Mouse (Mus musculus) stomach, embryonic 15.5 days (tissue): ENCODE data around the gene Rnf224. TPM values are rescaled to one million over a fixed set of nuclear protein-coding genes. Genes with fewer than 3 reads are reported as not detected.

Experiments
- ATAC-seq: fragments of 200-750 bp; cut with Nextera tagmentation; 2 replicates; pipeline ENCODE4 v1.8.0; 2017; ENCODE audit warnings: low read depth, moderate number of reproducible peaks, moderate TSS enrichment; ENCODE audit not compliant: insufficient read depth, low FRiP score
- H3K27ac ChIP-seq: fragments of 300-500 bp; sonication (generic); 2 replicates; pipeline ENCODE4 v1.5.1; 2015; ENCODE audit warnings: mild to moderate bottlenecking, inconsistent platforms
- H3K27me3 ChIP-seq: fragments of 300-500 bp; sonication (generic); replicated peaks from 2 replicates; pipeline ENCODE4 v1.6.1; 2015; ENCODE audit warnings: inconsistent platforms
- H3K36me3 ChIP-seq: fragments of 300-500 bp; sonication (generic); 2 replicates; pipeline ENCODE4 v1.6.1; 2015; ENCODE audit warnings: inconsistent platforms
- H3K4me1 ChIP-seq: fragments of 300-500 bp; sonication (generic); 2 replicates; pipeline ENCODE4 v1.6.1; 2015; ENCODE audit warnings: inconsistent platforms
- H3K4me2 ChIP-seq: fragments of 300-500 bp; sonication (generic); 2 replicates; pipeline ENCODE4 v1.6.1; 2015; ENCODE audit warnings: mild to moderate bottlenecking, inconsistent platforms
- H3K4me3 ChIP-seq: fragments of 300-500 bp; sonication (generic); replicated peaks from 2 replicates; pipeline ENCODE4 v1.5.1; 2015; ENCODE audit warnings: inconsistent platforms
- H3K9ac ChIP-seq: fragments of 300-500 bp; sonication (generic); 2 replicates; pipeline ENCODE4 v1.6.1; 2015; ENCODE audit warnings: inconsistent platforms
- H3K9me3 ChIP-seq: fragments of 300-500 bp; sonication (generic); 2 replicates; pipeline ENCODE4 v1.6.1; 2016; ENCODE audit warnings: inconsistent platforms
- WGBS: fragments of 180-500 bp; shearing (Covaris S2); methylation state at CpG from one replicate; pipeline ENCODE4 v1.1.7; 2015; 5-methylcytosine and 5-hydroxymethylcytosine counted together
- polyA plus RNA-seq: library from polyadenylated mRNA; unstranded; fragments of >200 nt; fragmentation: Nextera tagmentation; extraction: Ambion mirVana; gene quantifications from 2 replicates; pipeline ENCODE4 v1.2.1, GENCODE M21; 2015

Rnf224 gene
- polyA plus RNA-seq, 1 experiment from 2014 or later: 0.13 TPM

- Histone ChIP-seq H3K4me1 (peaks cover 16% of the 10 kb centered on the region), H3K27me3 (no peaks in the 10 kb centered on the region), H3K9me3 (no peaks in the 10 kb centered on the region), H3K27ac (peak overlapping the region; percentile 99), H3K4me3 (peak overlapping the region; percentile 93), H3K36me3 (no peaks in the 10 kb centered on the region), H3K9ac (no peak overlapping the region), H3K4me2 (peak overlapping the region; percentile 51)
- ATAC-seq: peak; percentile 95
- WGBS: 1% methylated on average over 41 of the region's 41 CpGs
Observed at GRCm38 (mm10) chr2:25224766-25225752, 11.5 kb downstream of the Rnf224 start.

DNA sequence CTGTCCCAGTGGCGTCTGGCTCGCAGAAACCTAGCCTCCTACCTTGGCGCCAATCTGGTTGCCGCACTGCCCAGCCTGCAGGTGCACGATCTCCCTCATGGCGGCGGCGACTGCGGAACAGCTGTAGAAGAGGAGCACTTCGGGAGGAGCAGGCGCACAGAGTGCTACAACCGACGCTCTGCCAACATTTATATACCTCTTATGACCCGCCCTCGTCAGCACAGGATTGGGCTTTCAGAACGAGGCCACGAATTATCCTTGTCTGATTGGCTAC is 12.2 kb downstream of the Rnf224 start, which contains the start of gene Tubb4b:
Gene Tubb4b, minus strand, starts transcription at position 211 of the 274 bp plus-strand sequence.
- peak within 1 kb of the TSS; percentile 99 for H3K27ac ChIP-seq

DNA sequence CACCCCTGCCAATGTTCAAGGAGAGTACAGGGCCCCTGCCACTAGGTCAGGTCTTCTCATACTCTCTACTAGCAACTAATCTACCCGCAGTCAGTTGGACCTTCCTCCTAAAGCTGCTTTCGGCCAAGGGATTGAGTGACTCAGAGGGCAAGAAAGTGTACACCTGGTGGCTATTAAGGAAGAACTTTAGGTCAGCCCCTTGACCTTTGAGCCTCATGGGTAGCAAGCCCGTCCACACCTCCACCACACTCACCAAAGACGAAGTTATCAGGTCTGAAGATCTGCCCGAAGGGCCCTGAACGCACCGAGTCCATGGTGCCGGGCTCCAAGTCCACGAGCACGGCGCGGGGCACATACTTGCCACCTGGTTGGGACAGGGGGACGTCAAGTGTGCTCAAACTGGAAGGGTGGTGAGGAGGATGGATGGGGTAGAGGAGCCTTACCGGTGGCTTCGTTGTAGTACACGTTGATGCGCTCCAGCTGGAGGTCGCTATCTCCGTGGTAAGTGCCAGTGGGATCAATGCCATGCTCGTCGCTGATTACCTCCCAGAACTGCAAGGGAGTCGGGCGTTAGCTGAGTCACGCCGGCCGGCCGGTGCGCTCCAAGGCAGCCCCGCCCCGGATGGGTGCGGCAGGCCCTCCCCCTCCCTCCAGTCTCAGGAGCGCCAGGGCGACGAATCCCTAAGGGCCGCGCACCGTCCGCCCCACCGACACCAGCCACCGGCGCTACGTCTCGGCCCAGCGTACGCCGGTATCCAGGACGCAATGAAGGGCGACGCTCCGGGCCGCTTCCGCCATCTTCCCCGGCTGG is 12.7 kb downstream of the Rnf224 start:
- WGBS: 1% methylated on average over 53 of the region's 53 CpGs

More for the DNA sequence above, 12.2 kb downstream of the Rnf224 start, which contains the start of gene Tubb4b:
- no peak for ATAC-seq
- Histone ChIP-seq H3K4me1 (peaks cover 16% of the 10 kb centered on the region), H3K4me3 (peak within 1 kb of the TSS; percentile 93), H3K9me3 (no peaks in the 10 kb centered on the region), H3K4me2 (peak within 1 kb of the TSS; percentile 90), H3K9ac (peak within 1 kb of the TSS; percentile 92), H3K27me3 (no peaks in the 10 kb centered on the region), H3K36me3 (no peaks in the 10 kb centered on the region)
- WGBS: under 1% methylated on average over 17 of the region's 17 CpGs

DNA sequence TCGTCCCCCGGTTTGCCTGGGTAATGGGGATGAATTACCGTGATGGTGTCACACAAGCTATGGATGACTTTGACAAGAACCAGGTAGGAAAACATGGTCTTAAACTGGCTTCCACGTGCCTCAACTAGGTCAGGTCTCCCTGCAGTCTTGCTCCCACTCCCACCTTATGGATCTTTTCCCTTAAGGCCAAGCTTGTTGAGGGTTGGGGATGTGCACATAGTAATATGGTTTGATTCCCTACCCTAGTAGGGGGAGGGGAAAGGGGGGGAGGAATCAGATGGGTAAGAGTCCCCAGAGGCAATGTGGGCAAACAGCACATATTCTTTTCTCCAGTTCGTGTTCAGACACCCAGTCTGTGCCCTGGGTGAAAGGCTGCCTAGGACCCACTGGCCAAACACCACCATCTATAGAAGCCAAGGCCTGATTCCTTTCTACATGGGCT is 15.2 kb downstream of the Rnf224 start:
- no peak overlapping the region for H3K4me3 ChIP-seq
- H3K9ac ChIP-seq: no peak overlapping the region
- no peak overlapping the region for H3K27ac ChIP-seq
- H3K36me3 ChIP-seq: no peaks in the 10 kb centered on the region
- H3K4me1 ChIP-seq: peaks cover 12% of the 10 kb centered on the region
- no peaks in the 10 kb centered on the region for H3K27me3 ChIP-seq
- no peak for ATAC-seq
- H3K9me3 ChIP-seq: no peaks in the 10 kb centered on the region
- 68% methylated on average over 5 of the region's 5 CpGs for WGBS
- H3K4me2 ChIP-seq: no peak overlapping the region

More for the DNA sequence above, 12.7 kb downstream of the Rnf224 start:
- Histone ChIP-seq H3K9me3 (no peaks in the 10 kb centered on the region), H3K36me3 (no peaks in the 10 kb centered on the region), H3K4me1 (peaks cover 16% of the 10 kb centered on the region), H3K27me3 (no peaks in the 10 kb centered on the region), H3K27ac (peak overlapping the region; percentile 99), H3K4me2 (peak overlapping the region; percentile 90), H3K4me3 (peak overlapping the region; percentile 93), H3K9ac (peak overlapping the region; percentile 92)
- ATAC-seq: peak; percentile 61

GRCm38 (mm10) chr2:25218445-25218844 is 18.1 kb downstream of the Rnf224 start, which contains the start of gene Fam166a:
Gene Fam166a, plus strand, starts transcription at chr2:25218745.
- Histone ChIP-seq H3K36me3 (no peaks in the 10 kb centered on the region), H3K27me3 (no peaks in the 10 kb centered on the region), H3K9me3 (no peaks in the 10 kb centered on the region), H3K27ac (no peak within 1 kb of the TSS), H3K4me3 (no peak within 1 kb of the TSS), H3K9ac (no peak within 1 kb of the TSS), H3K4me1 (peaks cover 4% of the 10 kb centered on the region), H3K4me2 (no peak within 1 kb of the TSS)
- no peak for ATAC-seq

DNA sequence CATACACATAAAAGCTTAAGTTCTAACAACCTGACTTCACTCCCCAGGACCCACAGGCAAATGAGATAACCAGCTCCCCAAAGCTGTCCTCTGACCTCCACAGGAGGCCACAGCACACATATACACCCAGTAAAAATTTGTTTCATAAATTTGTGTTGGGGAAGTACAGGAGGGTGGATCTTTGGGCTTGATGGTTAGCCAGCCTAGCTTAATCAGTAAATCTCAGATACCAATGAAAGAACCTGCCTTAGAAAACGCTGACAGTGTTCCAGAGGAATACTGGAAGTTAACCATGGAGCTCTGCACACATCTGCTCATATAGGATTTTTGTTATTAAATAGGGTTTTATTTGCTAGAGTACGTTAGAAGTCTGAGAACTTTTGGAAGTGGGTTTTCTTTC is 18.9 kb downstream of the Rnf224 start:
- Histone ChIP-seq H3K27ac (no peak overlapping the region), H3K9me3 (no peaks in the 10 kb centered on the region), H3K4me1 (no peaks in the 10 kb centered on the region), H3K9ac (no peak overlapping the region), H3K4me3 (no peak overlapping the region), H3K36me3 (no peaks in the 10 kb centered on the region), H3K27me3 (no peaks in the 10 kb centered on the region), H3K4me2 (no peak overlapping the region)
- no peak for ATAC-seq
- WGBS: 68% methylated on average over 2 of the region's 2 CpGs

GRCm38 (mm10) chr2:25214444-25214843 is 22.1 kb downstream of the Rnf224 start, which contains the start of gene Stpg3:
Gene Stpg3, minus strand, starts transcription at chr2:25214637.
- 60% methylated on average over 3 of the region's 3 CpGs for WGBS

GRCm38 (mm10) chr2:25213266-25213865 is 23.2 kb downstream of the Rnf224 start:
- Histone ChIP-seq H3K9me3 (no peaks in the 10 kb centered on the region), H3K4me1 (peaks cover 16% of the 10 kb centered on the region), H3K27ac (no peak overlapping the region), H3K9ac (no peak overlapping the region), H3K36me3 (no peaks in the 10 kb centered on the region), H3K4me2 (no peak overlapping the region), H3K4me3 (no peak overlapping the region), H3K27me3 (no peaks in the 10 kb centered on the region)
- no peak for ATAC-seq
- WGBS: 59% methylated on average over 23 of the region's 23 CpGs

More at GRCm38 (mm10) chr2:25214444-25214843, 22.1 kb downstream of the Rnf224 start, which contains the start of gene Stpg3:
- H3K9me3 ChIP-seq: no peaks in the 10 kb centered on the region
- no peaks in the 10 kb centered on the region for H3K27me3 ChIP-seq
- no peak for ATAC-seq
- peaks cover 10% of the 10 kb centered on the region for H3K4me1 ChIP-seq
- no peak within 1 kb of the TSS for H3K27ac ChIP-seq
- no peak within 1 kb of the TSS for H3K4me2 ChIP-seq
- H3K9ac ChIP-seq: no peak within 1 kb of the TSS
- no peak within 1 kb of the TSS for H3K4me3 ChIP-seq
- H3K36me3 ChIP-seq: no peaks in the 10 kb centered on the region

- ATAC-seq: peak; percentile 89
- WGBS: under 1% methylated on average over 44 of the region's 44 CpGs
Observed at GRCm38 (mm10) chr2:25211121-25211670, 25.4 kb downstream of the Rnf224 start, which contains the start of gene Nelfb. Gene Nelfb, minus strand, starts transcription at chr2:25211489.

DNA sequence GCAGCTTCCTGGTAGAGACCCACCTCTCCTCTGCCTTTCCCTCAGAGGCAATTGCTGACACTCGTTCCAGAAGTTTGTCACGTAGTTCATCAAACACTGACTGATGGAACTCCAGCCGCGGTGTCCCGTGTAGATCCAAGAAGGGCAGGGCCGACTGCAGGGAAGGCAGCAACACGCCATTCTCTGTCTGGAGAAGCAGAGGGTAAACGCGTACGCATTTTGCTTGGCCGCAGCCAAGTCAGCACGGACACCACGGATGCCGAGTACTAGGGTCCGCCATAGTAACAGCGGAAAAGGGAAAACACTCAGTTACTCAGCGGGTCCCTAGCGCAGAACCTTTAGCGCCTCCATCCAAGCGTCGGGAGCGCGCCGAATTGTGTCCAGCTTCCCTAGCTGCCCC is 25.9 kb downstream of the Rnf224 start:
- Histone ChIP-seq H3K27me3 (no peaks in the 10 kb centered on the region), H3K27ac (peak overlapping the region; percentile 85), H3K4me3 (peak overlapping the region; percentile 84), H3K9me3 (no peaks in the 10 kb centered on the region), H3K4me2 (peak overlapping the region; percentile 87), H3K9ac (peak overlapping the region; percentile 91), H3K36me3 (peaks cover 10% of the 10 kb centered on the region; the same call in 1 of the 2 replicates), H3K4me1 (peaks cover 16% of the 10 kb centered on the region)
- no peak for ATAC-seq
- WGBS: under 1% methylated on average over 24 of the region's 24 CpGs

More at GRCm38 (mm10) chr2:25211121-25211670, 25.4 kb downstream of the Rnf224 start, which contains the start of gene Nelfb:
- Histone ChIP-seq H3K27me3 (no peaks in the 10 kb centered on the region), H3K4me1 (peaks cover 16% of the 10 kb centered on the region), H3K4me3 (peak within 1 kb of the TSS; percentile 84), H3K27ac (peak within 1 kb of the TSS; percentile 85), H3K9me3 (no peaks in the 10 kb centered on the region), H3K36me3 (peaks cover 5% of the 10 kb centered on the region; the same call in 1 of the 2 replicates), H3K9ac (peak within 1 kb of the TSS; percentile 91), H3K4me2 (peak within 1 kb of the TSS; percentile 87)

DNA sequence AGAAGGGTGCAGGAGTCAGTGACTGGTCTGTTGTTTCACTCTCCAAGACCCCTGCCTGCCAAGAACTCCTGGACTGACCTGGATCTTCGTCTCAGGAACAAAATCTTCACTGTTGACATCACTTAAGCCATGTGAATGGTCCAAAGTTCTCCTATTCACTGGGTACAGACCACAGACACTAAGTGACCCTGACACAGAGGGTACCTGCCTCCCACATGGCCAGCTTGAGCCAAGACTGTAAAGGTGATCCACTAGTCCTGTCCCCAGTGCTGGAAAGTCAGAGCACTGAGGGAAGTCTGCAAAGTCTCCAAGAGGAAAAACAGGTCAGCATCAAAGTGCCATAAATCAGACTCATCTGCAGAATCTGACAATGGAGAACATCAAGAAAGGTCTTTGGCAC is 29.0 kb downstream of the Rnf224 start:
- peaks cover 39% of the 10 kb centered on the region for H3K36me3 ChIP-seq
- whole genome bisulfite sequencing: 81% methylated on average over 1 of the region's 1 CpGs
- peaks cover 16% of the 10 kb centered on the region for H3K4me1 ChIP-seq
- H3K4me3 ChIP-seq: no peak overlapping the region
- no peaks in the 10 kb centered on the region for H3K9me3 ChIP-seq
- no peaks in the 10 kb centered on the region for H3K27me3 ChIP-seq
- no peak overlapping the region for H3K4me2 ChIP-seq
- no peak overlapping the region for H3K27ac ChIP-seq
- no peak for ATAC-seq
- H3K9ac ChIP-seq: no peak overlapping the region
